Mouse (Mus musculus) forebrain, embryonic 11.5 days (tissue): ENCODE results near the gene Krt19. TPM values are rescaled to one million over a fixed set of nuclear protein-coding genes. Genes with fewer than 3 reads are reported as not detected.

Source experiments
- ATAC-seq: fragments of 200-750 bp; cut with Nextera tagmentation; replicated peaks from 2 replicates; pipeline ENCODE4 v1.8.0; 2017; ENCODE audit warnings: moderate TSS enrichment; ENCODE audit not compliant: low FRiP score
- DNase-seq: peaks from one replicate; pipeline ENCODE4 v3.0.0-alpha.2; 2017; ENCODE audit warnings: low spot score
- H3K27ac ChIP-seq: fragments of 300-500 bp; sonication (generic); 2 replicates; pipeline ENCODE4 v1.5.1; 2014; ENCODE audit warnings: low read depth, low read length
- H3K27me3 ChIP-seq: fragments of 300-500 bp; sonication (generic); 2 replicates; pipeline ENCODE4 v1.6.1; 2014; ENCODE audit warnings: mild to moderate bottlenecking, low read length, mixed read lengths; ENCODE audit not compliant: control insufficient read depth, insufficient read depth
- H3K36me3 ChIP-seq: fragments of 300-500 bp; sonication (generic); 2 replicates; pipeline ENCODE4 v1.6.1; 2014; ENCODE audit warnings: mild to moderate bottlenecking, low read length, moderate library complexity, mixed read lengths; ENCODE audit not compliant: control insufficient read depth, insufficient read depth
- H3K4me1 ChIP-seq: fragments of 300-500 bp; sonication (generic); replicated peaks from 2 replicates; pipeline ENCODE4 v1.6.1; 2014; ENCODE audit warnings: low read length, mixed read lengths; ENCODE audit not compliant: control insufficient read depth, insufficient read depth
- H3K4me2 ChIP-seq: fragments of 300-500 bp; sonication (generic); 2 replicates; pipeline ENCODE4 v1.6.1; 2014; ENCODE audit warnings: low read depth, mild to moderate bottlenecking, low read length, moderate library complexity, mixed read lengths; ENCODE audit not compliant: severe bottlenecking
- H3K4me3 ChIP-seq: fragments of 300-500 bp; sonication (generic); 2 replicates; pipeline ENCODE4 v1.5.1; 2014; ENCODE audit warnings: low read depth, low read length
- H3K9ac ChIP-seq: fragments of 300-500 bp; sonication (generic); 2 replicates; pipeline ENCODE4 v1.6.1; 2014; ENCODE audit warnings: low read length
- H3K9me3 ChIP-seq: fragments of 300-500 bp; sonication (generic); 2 replicates; pipeline ENCODE4 v1.6.1; 2016; ENCODE audit warnings: low read length, mixed read lengths; ENCODE audit not compliant: control insufficient read depth
- WGBS: fragments of 180-500 bp; shearing (Covaris S2); extraction: QIAGEN DNeasy Blood & Tissue Kit; methylation state at CpG from one replicate; pipeline ENCODE4 v1.1.7; 2014; 5-methylcytosine and 5-hydroxymethylcytosine counted together
- polyA plus RNA-seq: library from polyadenylated mRNA; unstranded; fragments of >200 nt; fragmentation: Nextera tagmentation; extraction: Ambion mirVana; gene quantifications from 2 replicates; pipeline ENCODE4 v1.2.1, GENCODE M21; 2014

Krt19 gene
- polyA plus RNA-seq: 3.0 and 4.0 TPM in 2 replicates

- Histone ChIP-seq H3K9ac (no peak within 1 kb of the TSS), H3K36me3 (no peaks in the 10 kb centered on the region), H3K4me2 (no peak within 1 kb of the TSS), H3K9me3 (no peaks in the 10 kb centered on the region), H3K4me1 (peaks cover 3% of the 10 kb centered on the region; the same call in 1 of the 2 replicates), H3K27me3 (peaks cover 17% of the 10 kb centered on the region), H3K27ac (no peak within 1 kb of the TSS), H3K4me3 (no peak within 1 kb of the TSS)
- DNase-seq (no peak), ATAC-seq (no peak)
- 53% methylated on average over 9 of the region's 9 CpGs for WGBS
Observed at GRCm38 (mm10) chr11:100148615-100149330, at the start of gene Krt19. TSS of gene Krt19 (minus strand) at chr11:100148665.

DNA sequence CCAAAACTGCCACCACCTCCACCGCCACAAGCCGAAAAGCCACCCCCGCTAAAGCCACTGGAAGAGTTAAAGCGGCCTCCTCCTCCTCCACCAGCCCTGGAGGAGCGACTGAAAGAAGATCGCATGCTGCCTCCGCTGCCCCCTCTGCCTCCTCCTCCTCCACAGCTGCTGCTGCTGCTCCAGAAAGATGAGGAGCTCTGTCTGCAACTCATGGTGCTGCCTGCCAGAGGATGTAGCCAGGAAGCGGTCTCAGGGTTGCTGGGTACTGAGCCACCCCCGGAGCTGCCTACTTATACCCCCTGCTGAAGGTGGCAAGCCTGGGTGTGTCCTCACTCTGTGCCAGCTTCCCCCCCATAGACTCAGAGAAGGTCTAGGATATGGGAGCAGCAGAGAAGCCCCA, 44.5 kb upstream of the Krt19 start, which contains the start of gene Krt9:
Gene Krt9, minus strand, starts transcription at position 255 of the 400 bp plus-strand sequence.
- no peak within 1 kb of the TSS for H3K4me3 ChIP-seq
- no peaks in the 10 kb centered on the region for H3K9me3 ChIP-seq
- no peaks in the 10 kb centered on the region for H3K36me3 ChIP-seq

DNA sequence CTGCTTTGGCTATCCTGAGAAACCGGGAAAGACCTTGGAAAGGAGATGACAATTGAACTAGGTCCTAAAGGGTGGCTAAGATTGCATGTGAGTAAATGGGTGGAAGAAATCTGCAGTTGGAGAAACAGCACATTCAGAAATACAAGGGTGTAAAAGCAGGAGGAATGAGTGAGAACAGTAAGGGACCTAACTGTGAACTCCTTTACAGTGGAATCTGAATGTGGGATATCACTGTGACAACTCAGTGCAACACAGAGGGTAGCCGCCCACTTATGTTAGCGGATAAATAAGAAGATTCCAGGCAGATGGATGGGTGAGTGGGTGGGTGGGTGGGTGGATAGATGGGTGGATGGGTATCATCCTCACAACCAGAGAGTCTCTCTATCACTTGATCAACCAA, 43.4 kb upstream of the Krt19 start:
- H3K9me3 ChIP-seq: no peaks in the 10 kb centered on the region
- no peaks in the 10 kb centered on the region for H3K27me3 ChIP-seq
- 97% methylated on average over 3 of the region's 3 CpGs for WGBS
- H3K9ac ChIP-seq: no peak overlapping the region
- H3K36me3 ChIP-seq: no peaks in the 10 kb centered on the region
- no peaks in the 10 kb centered on the region for H3K4me1 ChIP-seq
- no peak overlapping the region for H3K4me3 ChIP-seq
- H3K27ac ChIP-seq: no peak overlapping the region
- no peak overlapping the region for H3K4me2 ChIP-seq
- ATAC-seq: no peak
- DNase-seq: no peak

More for the DNA sequence above, 44.5 kb upstream of the Krt19 start, which contains the start of gene Krt9:
- WGBS: 74% methylated on average over 9 of the region's 9 CpGs
- H3K4me2 ChIP-seq: no peak within 1 kb of the TSS
- H3K9ac ChIP-seq: no peak within 1 kb of the TSS
- no peak within 1 kb of the TSS for H3K27ac ChIP-seq
- ATAC-seq (no peak), DNase-seq (no peak)
- no peaks in the 10 kb centered on the region for H3K27me3 ChIP-seq
- H3K4me1 ChIP-seq: no peaks in the 10 kb centered on the region

GRCm38 (mm10) chr11:100186736-100187135, 38.3 kb upstream of the Krt19 start:
- H3K4me1 ChIP-seq: no peaks in the 10 kb centered on the region
- no peak for ATAC-seq
- DNase-seq: no peak
- no peak overlapping the region for H3K4me3 ChIP-seq
- no peaks in the 10 kb centered on the region for H3K27me3 ChIP-seq
- no peak overlapping the region for H3K4me2 ChIP-seq
- H3K9me3 ChIP-seq: no peaks in the 10 kb centered on the region
- H3K27ac ChIP-seq: no peak overlapping the region
- 87% methylated on average over 8 of the region's 8 CpGs for WGBS
- no peaks in the 10 kb centered on the region for H3K36me3 ChIP-seq
- H3K9ac ChIP-seq: no peak overlapping the region

DNA sequence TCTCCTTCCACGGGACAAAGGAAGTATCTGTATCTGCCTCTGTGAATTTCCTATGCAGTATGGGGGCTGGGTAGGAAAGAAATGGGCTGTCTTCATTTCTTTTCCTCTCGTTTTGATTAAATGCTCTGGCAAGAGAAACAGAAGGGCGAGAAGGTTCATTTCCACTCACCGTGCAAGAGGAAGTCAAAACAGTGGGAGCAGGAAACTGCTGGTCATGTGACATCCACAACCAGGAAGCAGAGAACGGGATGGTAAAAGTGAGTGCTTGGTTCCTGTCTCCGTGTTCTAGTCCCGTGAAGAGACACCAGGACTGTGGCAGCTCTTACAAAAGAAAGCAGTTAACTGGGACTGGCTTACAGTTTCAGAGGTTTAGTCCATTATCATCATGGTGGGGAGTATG, 33.3 kb upstream of the Krt19 start:
- Histone ChIP-seq H3K4me3 (no peak overlapping the region), H3K27me3 (no peaks in the 10 kb centered on the region), H3K4me2 (no peak overlapping the region), H3K9me3 (no peaks in the 10 kb centered on the region), H3K36me3 (no peaks in the 10 kb centered on the region), H3K9ac (no peak overlapping the region), H3K27ac (no peak overlapping the region), H3K4me1 (no peaks in the 10 kb centered on the region)
- ATAC-seq: no peak
- 84% methylated on average over 7 of the region's 7 CpGs for WGBS
- no peak for DNase-seq

GRCm38 (mm10) chr11:100179260-100179659, 30.8 kb upstream of the Krt19 start:
- H3K27ac ChIP-seq: no peak overlapping the region
- H3K9me3 ChIP-seq: no peaks in the 10 kb centered on the region
- no peak overlapping the region for H3K4me3 ChIP-seq
- H3K27me3 ChIP-seq: no peaks in the 10 kb centered on the region
- H3K4me1 ChIP-seq: no peaks in the 10 kb centered on the region
- ATAC-seq (no peak), DNase-seq (no peak)
- H3K36me3 ChIP-seq: no peaks in the 10 kb centered on the region
- H3K4me2 ChIP-seq: no peak overlapping the region
- no peak overlapping the region for H3K9ac ChIP-seq
- WGBS: 82% methylated on average over 3 of the region's 3 CpGs

GRCm38 (mm10) chr11:100178307-100178706, 29.8 kb upstream of the Krt19 start:
- Histone ChIP-seq H3K27ac (no peak overlapping the region), H3K4me1 (no peaks in the 10 kb centered on the region), H3K4me2 (no peak overlapping the region), H3K4me3 (no peak overlapping the region), H3K9me3 (no peaks in the 10 kb centered on the region), H3K27me3 (no peaks in the 10 kb centered on the region), H3K9ac (no peak overlapping the region), H3K36me3 (no peaks in the 10 kb centered on the region)
- DNase-seq: no peak
- ATAC-seq: no peak
- 84% methylated on average over 5 of the region's 5 CpGs for WGBS

DNA sequence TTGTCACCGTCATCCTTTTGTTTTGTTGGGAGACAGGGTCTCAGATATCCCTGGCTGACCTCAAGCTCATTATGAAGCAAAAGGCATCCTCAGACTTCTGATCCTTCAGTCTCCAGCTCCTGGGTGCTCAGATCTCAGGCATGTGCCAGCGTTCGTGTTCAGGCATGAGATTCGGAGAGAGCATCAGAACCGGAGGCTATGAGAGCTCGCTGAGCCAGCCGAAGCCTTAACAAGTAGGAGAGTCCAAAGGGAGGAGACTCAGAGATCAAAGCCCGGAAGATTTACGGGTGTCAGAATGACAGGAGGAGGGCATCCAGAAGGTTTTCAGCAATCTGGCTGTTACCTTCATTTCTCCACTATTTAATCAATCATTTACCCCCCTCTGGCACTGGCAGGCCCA, 28.3 kb upstream of the Krt19 start:
- Histone ChIP-seq H3K9me3 (no peaks in the 10 kb centered on the region), H3K9ac (no peak overlapping the region), H3K4me3 (no peak overlapping the region), H3K36me3 (no peaks in the 10 kb centered on the region), H3K4me1 (no peaks in the 10 kb centered on the region), H3K27ac (no peak overlapping the region), H3K4me2 (no peak overlapping the region), H3K27me3 (no peaks in the 10 kb centered on the region)
- WGBS: 85% methylated on average over 9 of the region's 9 CpGs
- ATAC-seq (no peak), DNase-seq (no peak)
